Mouse (Mus musculus) stomach, embryonic 16.5 days (tissue): ENCODE data around the gene Pcid2. TPM values are rescaled to one million over a fixed set of nuclear protein-coding genes. Genes with fewer than 3 reads are reported as not detected.
"Not testable (repeated sequence)": the region's sequence is repeated elsewhere in the genome, so short reads cannot be mapped to it uniquely, and the experiment has no call there.

Experiments used
- ATAC-seq: fragments of 200-750 bp; cut with Nextera tagmentation; 2 replicates; pipeline ENCODE4 v1.8.0; 2017; ENCODE audit warnings: moderate number of reproducible peaks, moderate TSS enrichment; ENCODE audit not compliant: insufficient read depth, low FRiP score
- H3K27ac ChIP-seq: fragments of 300-500 bp; sonication (generic); 2 replicates; pipeline ENCODE4 v1.5.1; 2014; ENCODE audit warnings: low read length
- H3K27me3 ChIP-seq: fragments of 300-500 bp; sonication (generic); 2 replicates; pipeline ENCODE4 v1.6.1; 2014; ENCODE audit warnings: low read length, control low read depth, mixed read lengths; ENCODE audit not compliant: control insufficient read depth, insufficient read depth
- H3K36me3 ChIP-seq: fragments of 300-500 bp; sonication (generic); 2 replicates; pipeline ENCODE4 v1.6.1; 2014; ENCODE audit warnings: low read length; ENCODE audit not compliant: control insufficient read depth, insufficient read depth
- H3K4me1 ChIP-seq: fragments of 300-500 bp; sonication (generic); 2 replicates; pipeline ENCODE4 v1.6.1; 2014; ENCODE audit warnings: low read length, control low read depth, mixed read lengths; ENCODE audit not compliant: control insufficient read depth, insufficient read depth
- H3K4me2 ChIP-seq: fragments of 300-500 bp; sonication (generic); 2 replicates; pipeline ENCODE4 v1.6.1; 2014; ENCODE audit warnings: low read depth, low read length, mixed read lengths
- H3K4me3 ChIP-seq: fragments of 300-500 bp; sonication (generic); replicated peaks from 2 replicates; pipeline ENCODE4 v1.5.1; 2014; ENCODE audit warnings: mild to moderate bottlenecking, low read length
- H3K9ac ChIP-seq: fragments of 300-500 bp; sonication (generic); 2 replicates; pipeline ENCODE4 v1.6.1; 2014; ENCODE audit warnings: low read length
- H3K9me3 ChIP-seq: fragments of 300-500 bp; sonication (generic); replicated peaks from 2 replicates; pipeline ENCODE4 v1.6.1; 2016; ENCODE audit warnings: low read length, control low read depth; ENCODE audit not compliant: control insufficient read depth
- WGBS: fragments of 180-500 bp; shearing (Covaris S2); extraction: QIAGEN DNeasy Blood & Tissue Kit; methylation state at CpG from one replicate; pipeline ENCODE4 v1.1.7; 2014; 5-methylcytosine and 5-hydroxymethylcytosine counted together
- polyA plus RNA-seq: library from polyadenylated mRNA; unstranded; fragments of >200 nt; fragmentation: Nextera tagmentation; extraction: Ambion mirVana; gene quantifications from 2 replicates; pipeline ENCODE4 v1.2.1, GENCODE M21; 2015

Gene Pcid2
- polyA plus RNA-seq, 1 experiment from 2014 or later: 31.3 TPM

DNA sequence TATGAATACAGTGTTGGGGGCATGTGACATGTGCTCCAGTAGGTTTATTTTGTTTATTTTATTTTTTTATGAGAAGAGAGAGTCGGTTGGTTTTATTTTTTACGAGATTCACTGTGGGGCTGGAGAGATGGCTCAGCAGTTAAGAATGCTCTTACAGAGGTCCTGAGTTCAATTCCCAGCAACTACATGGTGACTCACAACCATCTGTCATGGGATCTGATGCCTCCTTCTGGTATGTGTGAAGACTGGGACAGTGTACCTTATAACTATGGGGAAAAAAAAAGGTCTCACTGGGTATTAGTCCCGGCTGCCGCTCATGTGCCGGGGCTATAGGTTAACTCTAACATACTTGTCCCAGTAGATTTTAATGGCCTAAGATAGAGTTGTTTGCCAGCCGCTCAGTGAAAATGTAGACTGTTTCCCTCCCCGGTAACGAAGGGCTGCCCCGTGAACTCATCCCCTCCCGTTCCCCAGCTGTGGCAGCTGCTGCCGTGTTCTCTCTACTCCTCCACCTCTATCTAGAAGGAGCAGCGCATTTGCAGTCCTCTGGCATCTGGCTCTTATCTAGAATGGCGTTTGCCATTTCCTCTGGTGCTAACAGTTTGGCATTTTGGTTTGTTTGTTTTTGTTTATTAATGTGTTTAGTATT lies 2.9 kb upstream of the Pcid2 start:
- H3K27ac ChIP-seq: no peak overlapping the region
- no peaks in the 10 kb centered on the region for H3K9me3 ChIP-seq
- peaks cover 19% of the 10 kb centered on the region for H3K4me1 ChIP-seq
- H3K4me3 ChIP-seq: no peak overlapping the region
- H3K36me3 ChIP-seq: no peaks in the 10 kb centered on the region
- H3K4me2 ChIP-seq: no peak overlapping the region
- no peak for ATAC-seq
- H3K9ac ChIP-seq: no peak overlapping the region
- 67% methylated on average over 13 of the region's 13 CpGs for WGBS
- H3K27me3 ChIP-seq: no peaks in the 10 kb centered on the region

DNA sequence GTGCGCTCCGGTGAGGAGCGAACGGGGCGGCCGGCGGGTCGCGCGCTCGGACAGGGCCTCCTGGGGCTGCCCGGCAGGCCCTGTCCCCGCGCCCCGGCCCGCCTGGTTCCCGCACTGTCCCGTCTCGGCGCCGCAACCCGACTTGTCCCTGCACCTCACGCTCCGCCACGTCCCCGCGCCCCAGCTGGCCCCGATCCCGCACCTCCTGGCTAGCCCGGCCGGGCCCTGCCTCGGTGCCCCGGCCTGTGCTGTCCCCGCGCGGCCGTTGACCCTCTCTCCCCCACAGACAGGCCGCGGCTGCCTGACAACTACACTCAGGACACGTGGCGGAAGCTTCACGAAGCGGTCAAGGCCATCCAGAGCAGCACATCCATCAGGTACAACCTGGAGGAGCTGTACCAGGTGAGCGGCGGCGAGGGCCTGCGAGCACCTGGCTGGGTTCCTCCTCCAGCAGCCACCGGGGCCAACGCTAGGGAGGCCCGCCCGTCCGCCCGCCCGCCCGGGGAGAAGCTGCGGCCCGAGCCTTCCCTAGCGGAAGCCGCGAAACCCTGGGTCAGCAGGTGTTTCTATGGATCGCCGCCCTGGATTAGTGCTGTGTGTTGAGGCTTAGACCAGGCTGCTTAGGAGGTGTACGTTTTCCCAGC lies 771 bp upstream of the Pcid2 start:
- Histone ChIP-seq H3K27me3 (no peaks in the 10 kb centered on the region), H3K27ac (peak overlapping the region; percentile 81), H3K9me3 (no peaks in the 10 kb centered on the region), H3K36me3 (no peaks in the 10 kb centered on the region), H3K4me3 (peak overlapping the region; percentile 99), H3K4me2 (peak overlapping the region; percentile 76), H3K4me1 (peaks cover 19% of the 10 kb centered on the region), H3K9ac (peak overlapping the region; percentile 98)
- under 1% methylated on average over 63 of the region's 63 CpGs for WGBS
- peak; percentile 41; the same call in 1 of the 2 replicates for ATAC-seq

DNA sequence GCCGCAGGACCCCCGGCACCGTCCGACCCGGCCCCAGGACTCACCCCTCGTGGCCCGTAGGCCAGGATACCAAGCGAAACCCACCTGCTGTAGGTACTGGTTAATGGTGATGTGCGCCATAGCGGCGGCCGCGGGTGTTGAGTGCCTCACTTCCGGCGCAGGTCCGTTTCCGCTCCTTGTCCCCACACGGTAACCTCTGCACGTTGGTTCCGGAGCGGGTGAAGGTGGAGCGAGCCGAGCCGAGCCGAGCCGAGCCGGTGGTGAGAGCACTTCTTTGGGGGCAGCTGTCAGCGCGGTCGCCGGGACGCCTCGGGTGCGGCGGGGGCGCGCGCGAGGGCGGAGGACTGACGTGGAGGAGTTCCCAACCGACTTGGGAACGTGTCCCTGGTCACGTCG lies 570 bp downstream of the Pcid2 start:
- H3K4me3 ChIP-seq: peak overlapping the region; percentile 99
- WGBS: under 1% methylated on average over 45 of the region's 45 CpGs
- ATAC-seq: peak; percentile 79

DNA sequence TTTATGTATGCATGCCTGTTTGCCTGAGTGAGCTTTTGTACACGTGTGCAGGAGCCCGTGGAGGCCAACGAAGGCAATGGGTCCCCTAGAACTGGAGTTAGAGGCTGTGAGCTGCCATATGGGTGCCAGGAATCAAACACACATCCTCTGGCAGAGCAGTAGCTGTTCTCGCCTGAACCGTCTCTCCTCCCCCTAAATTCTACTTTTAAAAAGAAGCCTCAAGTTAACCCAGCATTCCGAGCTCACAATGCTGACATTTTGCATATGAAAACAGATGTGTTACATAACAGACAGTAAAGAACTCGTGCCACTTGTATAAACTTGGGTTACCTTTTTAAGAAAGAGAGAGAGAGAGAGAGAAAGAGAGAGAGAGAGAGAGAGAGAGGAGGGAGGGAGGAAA lies 27.7 kb downstream of the Pcid2 start:
- no peak overlapping the region for H3K4me3 ChIP-seq
- no peak for ATAC-seq
- whole genome bisulfite sequencing: 87% methylated on average over 7 of the region's 7 CpGs

More for the DNA sequence above, 570 bp downstream of the Pcid2 start:
- H3K4me1 ChIP-seq: peaks cover 19% of the 10 kb centered on the region
- H3K4me2 ChIP-seq: peak overlapping the region; percentile 93
- H3K27me3 ChIP-seq: no peaks in the 10 kb centered on the region
- no peaks in the 10 kb centered on the region for H3K9me3 ChIP-seq
- 0 out of 2 replicates have a peak, but pooled peaks cover 2% of the 10 kb centered on the region for H3K36me3 ChIP-seq
- peak overlapping the region; percentile 97 for H3K9ac ChIP-seq
- peak overlapping the region; percentile 98 for H3K27ac ChIP-seq

DNA sequence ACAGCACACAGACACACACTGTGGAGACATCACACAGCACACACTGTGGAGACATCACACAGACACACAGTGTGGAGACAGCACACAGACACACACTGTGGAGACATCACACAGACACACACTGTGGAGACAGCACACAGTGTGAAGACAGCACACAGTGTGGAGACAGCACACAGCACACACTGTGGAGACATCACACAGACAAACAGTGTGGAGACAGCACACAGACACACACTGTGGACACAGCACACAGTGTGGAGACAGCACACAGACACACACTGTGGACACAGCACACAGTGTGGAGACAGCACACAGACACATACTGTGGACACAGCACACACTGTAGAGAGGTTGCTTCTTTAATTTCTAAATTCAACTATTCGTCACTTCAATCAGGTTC lies 29.7 kb downstream of the Pcid2 start:
- not testable (repeated sequence) for H3K4me3 ChIP-seq, H3K9ac ChIP-seq, H3K27me3 ChIP-seq, H3K27ac ChIP-seq, H3K4me1 ChIP-seq, H3K9me3 ChIP-seq, H3K4me2 ChIP-seq, ATAC-seq
- WGBS: 97% methylated on average over 1 of the region's 1 CpGs
- peaks cover 17% of the 10 kb centered on the region for H3K36me3 ChIP-seq

More for the DNA sequence above, 27.7 kb downstream of the Pcid2 start:
- no peaks in the 10 kb centered on the region for H3K9me3 ChIP-seq
- H3K27ac ChIP-seq: no peak overlapping the region
- no peaks in the 10 kb centered on the region for H3K27me3 ChIP-seq
- H3K36me3 ChIP-seq: peaks cover 24% of the 10 kb centered on the region
- no peaks in the 10 kb centered on the region for H3K4me1 ChIP-seq
- H3K4me2 ChIP-seq: no peak overlapping the region
- H3K9ac ChIP-seq: no peak overlapping the region

DNA sequence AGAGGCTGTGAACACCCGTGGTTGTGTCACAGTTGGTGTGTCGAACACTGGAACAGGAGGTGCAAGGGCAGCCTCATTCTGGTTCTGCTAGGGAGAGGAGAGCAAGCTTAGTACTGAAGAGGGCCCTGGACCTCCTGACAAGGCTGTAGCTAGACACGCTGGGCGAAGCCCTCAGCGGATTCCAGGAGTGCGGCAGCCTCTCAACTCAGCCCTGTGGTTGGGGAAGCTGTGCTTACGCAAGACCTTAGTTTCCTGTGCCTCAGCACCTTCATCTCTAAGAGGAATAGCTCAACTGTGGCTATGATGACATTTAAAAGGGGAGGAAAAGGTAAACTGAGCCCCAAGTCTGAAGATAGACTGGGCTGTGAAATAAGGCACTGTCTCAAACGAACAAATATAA lies 30.2 kb downstream of the Pcid2 start:
- no peaks in the 10 kb centered on the region for H3K4me1 ChIP-seq
- ATAC-seq: no peak
- H3K27ac ChIP-seq: no peak overlapping the region
- H3K4me2 ChIP-seq: no peak overlapping the region
- H3K36me3 ChIP-seq: peaks cover 12% of the 10 kb centered on the region
- H3K27me3 ChIP-seq: no peaks in the 10 kb centered on the region
- H3K9ac ChIP-seq: no peak overlapping the region
- WGBS: 85% methylated on average over 8 of the region's 8 CpGs
- no peaks in the 10 kb centered on the region for H3K9me3 ChIP-seq
- no peak overlapping the region for H3K4me3 ChIP-seq

DNA sequence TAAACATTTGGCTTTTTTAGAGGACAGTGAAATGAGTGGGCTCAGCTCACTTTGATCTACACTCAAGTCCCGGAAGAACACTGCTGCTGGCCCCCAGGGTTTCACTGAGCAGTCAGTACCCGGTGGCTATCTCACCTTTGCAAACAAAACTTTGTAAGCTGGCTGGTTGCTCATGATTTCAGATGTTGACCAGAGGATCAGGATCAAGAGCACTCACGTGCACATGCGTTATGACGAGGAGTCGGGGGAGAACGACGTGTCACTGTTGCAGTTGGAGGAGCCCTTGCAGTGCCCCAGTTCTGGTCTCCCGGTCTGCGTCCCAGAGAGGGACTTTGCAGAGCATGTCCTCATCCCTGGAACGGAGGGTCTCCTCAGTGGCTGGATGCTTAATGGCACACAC lies 32.0 kb downstream of the Pcid2 start:
- no peak overlapping the region for H3K9ac ChIP-seq
- no peaks in the 10 kb centered on the region for H3K27me3 ChIP-seq
- no peak overlapping the region for H3K27ac ChIP-seq
- no peak overlapping the region for H3K4me3 ChIP-seq
- H3K9me3 ChIP-seq: no peaks in the 10 kb centered on the region
- peaks cover under 1% of the 10 kb centered on the region; the same call in 1 of the 2 replicates for H3K36me3 ChIP-seq
- 77% methylated on average over 11 of the region's 11 CpGs for WGBS
- ATAC-seq: no peak; the same call in 1 of the 2 replicates
- H3K4me2 ChIP-seq: no peak overlapping the region
- no peaks in the 10 kb centered on the region for H3K4me1 ChIP-seq

DNA sequence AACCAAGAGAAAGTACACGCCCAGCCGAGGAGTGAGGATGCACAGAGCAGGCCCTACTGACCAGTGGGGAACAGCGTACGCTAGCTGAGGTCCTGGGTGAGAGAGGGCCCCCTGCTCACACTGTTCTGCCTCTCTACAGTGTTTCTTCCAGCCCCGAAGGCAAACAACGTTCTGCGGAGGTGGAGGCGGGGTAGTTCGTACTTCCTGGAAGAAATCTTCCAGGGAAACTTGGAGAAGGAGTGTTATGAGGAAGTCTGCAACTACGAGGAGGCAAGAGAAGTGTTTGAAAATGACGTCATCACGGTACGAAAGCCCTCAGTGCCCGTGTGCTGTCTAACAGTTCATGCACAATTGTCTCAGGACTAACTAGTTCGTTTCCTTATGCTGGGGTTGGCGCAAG lies 42.1 kb downstream of the Pcid2 start:
- Histone ChIP-seq H3K4me1 (no peaks in the 10 kb centered on the region), H3K9ac (no peak overlapping the region), H3K9me3 (no peaks in the 10 kb centered on the region), H3K4me3 (no peak overlapping the region), H3K27me3 (no peaks in the 10 kb centered on the region), H3K36me3 (no peaks in the 10 kb centered on the region), H3K27ac (no peak overlapping the region), H3K4me2 (no peak overlapping the region)
- ATAC-seq: peak; percentile 54; the same call in 1 of the 2 replicates
- 61% methylated on average over 16 of the region's 16 CpGs for WGBS

DNA sequence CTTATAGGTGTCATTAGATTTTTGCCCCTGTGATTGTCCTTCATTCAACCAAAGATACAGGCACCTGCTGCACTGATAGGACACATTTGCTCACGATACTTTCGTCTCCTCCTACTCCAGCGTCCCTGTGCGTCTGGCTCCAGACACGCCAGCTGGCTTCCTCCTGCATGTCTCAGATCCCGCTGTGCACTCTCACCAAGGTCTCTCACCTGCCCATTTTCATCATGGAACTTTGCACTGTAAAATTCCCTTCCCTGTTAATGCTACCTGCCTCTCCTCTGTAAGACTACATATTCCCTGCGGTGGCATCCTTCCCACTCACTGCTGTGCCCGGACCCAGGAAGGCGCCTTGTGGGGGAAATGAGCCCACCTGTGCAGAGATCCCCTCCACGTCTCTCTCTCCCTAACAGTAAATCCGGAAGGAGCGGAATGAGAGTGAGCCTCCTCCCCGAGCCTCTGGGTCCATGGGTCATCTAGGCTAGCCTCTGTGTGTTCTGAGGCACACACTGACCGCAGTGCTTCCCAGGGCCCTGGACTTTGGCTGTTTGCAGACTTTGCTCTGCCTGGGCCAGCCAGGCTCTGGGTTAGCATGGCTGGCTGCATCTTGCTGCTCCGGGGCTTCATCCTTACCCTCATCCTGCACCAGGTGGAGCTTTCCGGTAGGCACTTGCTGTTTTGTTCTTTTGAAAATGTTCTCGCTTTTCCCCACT lies 44.7 kb downstream of the Pcid2 start, which contains the start of gene Proz:
TSS of gene Proz (plus strand) at position 474 of the 710 bp plus-strand sequence.
- no peak within 1 kb of the TSS for H3K4me3 ChIP-seq
- no peak within 1 kb of the TSS for H3K27ac ChIP-seq
- WGBS: 61% methylated on average over 17 of the region's 17 CpGs
- no peaks in the 10 kb centered on the region for H3K4me1 ChIP-seq
- no peaks in the 10 kb centered on the region for H3K9me3 ChIP-seq
- H3K9ac ChIP-seq: no peak within 1 kb of the TSS
- H3K4me2 ChIP-seq: no peak within 1 kb of the TSS
- peak; percentile 67; the same call in 1 of the 2 replicates for ATAC-seq
- H3K27me3 ChIP-seq: no peaks in the 10 kb centered on the region
- no peaks in the 10 kb centered on the region for H3K36me3 ChIP-seq
